Mouse (Mus musculus) hindbrain, embryonic 12.5 days (tissue): Measurements from ENCODE around the gene Gng7. TPM values are rescaled to one million over a fixed set of nuclear protein-coding genes. Genes with fewer than 3 reads are reported as not detected.

Experiments
- ATAC-seq: fragments of 200-750 bp; cut with Nextera tagmentation; 2 replicates; pipeline ENCODE4 v1.8.0; 2017; ENCODE audit warnings: moderate TSS enrichment; ENCODE audit not compliant: low FRiP score
- H3K27ac ChIP-seq: fragments of 300-500 bp; sonication (generic); 2 replicates; pipeline ENCODE4 v1.5.1; 2016; ENCODE audit warnings: mild to moderate bottlenecking
- H3K27me3 ChIP-seq: fragments of 300-500 bp; sonication (generic); 2 replicates; pipeline ENCODE4 v1.6.1; 2016; ENCODE audit warnings: mild to moderate bottlenecking
- H3K36me3 ChIP-seq: fragments of 300-500 bp; sonication (generic); 2 replicates; pipeline ENCODE4 v1.6.1; 2016; ENCODE audit warnings: mild to moderate bottlenecking
- H3K4me1 ChIP-seq: fragments of 300-500 bp; sonication (generic); 2 replicates; pipeline ENCODE4 v1.6.1; 2016
- H3K4me2 ChIP-seq: fragments of 300-500 bp; sonication (generic); replicated peaks from 2 replicates; pipeline ENCODE4 v1.6.1; 2016; ENCODE audit warnings: mild to moderate bottlenecking
- H3K4me3 ChIP-seq: fragments of 300-500 bp; sonication (generic); 2 replicates; pipeline ENCODE4 v1.5.1; 2016; ENCODE audit warnings: mild to moderate bottlenecking
- H3K9ac ChIP-seq: fragments of 300-500 bp; sonication (generic); 2 replicates; pipeline ENCODE4 v1.6.1; 2016; ENCODE audit warnings: mild to moderate bottlenecking, moderate library complexity
- H3K9me3 ChIP-seq: fragments of 300-500 bp; sonication (generic); replicated peaks from 2 replicates; pipeline ENCODE4 v1.6.1; 2016; ENCODE audit warnings: mild to moderate bottlenecking
- WGBS: fragments of 180-500 bp; shearing (Covaris S2); methylation state at CpG from one replicate; pipeline ENCODE4 v1.1.7; 2016; 5-methylcytosine and 5-hydroxymethylcytosine counted together
- polyA plus RNA-seq: library from polyadenylated mRNA; unstranded; fragments of >200 nt; fragmentation: Nextera tagmentation; extraction: Ambion mirVana; gene quantifications from 2 replicates; pipeline ENCODE4 v1.2.1, GENCODE M21; 2016

Gng7 gene
- polyA plus RNA-seq, 1 experiment from 2014 or later, result 10.1 TPM

DNA sequence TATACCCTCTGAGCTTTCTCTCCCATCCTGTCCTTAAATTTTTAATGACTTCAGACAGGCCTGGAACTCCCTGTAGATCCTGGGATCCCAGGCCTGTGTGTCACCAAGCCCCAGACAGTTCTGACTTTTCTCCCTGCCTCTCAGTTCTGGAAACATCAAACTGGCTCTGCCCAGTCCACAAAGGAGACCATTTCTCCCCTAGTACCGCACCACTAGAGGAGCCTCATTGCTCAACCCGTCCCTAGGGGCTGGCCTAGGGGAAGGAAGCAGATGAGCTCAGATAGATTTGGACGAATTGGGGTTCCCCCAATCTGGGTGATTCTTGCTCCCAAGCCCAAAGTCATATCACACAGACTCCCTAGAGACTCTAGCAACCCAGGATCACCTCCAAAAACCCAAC lies 79.5 kb downstream of the Gng7 start:
- ATAC-seq, result no peak
- H3K36me3 ChIP-seq, result no peaks in the 10 kb centered on the region
- H3K27me3 ChIP-seq, result peaks cover 83% of the 10 kb centered on the region
- H3K4me3 ChIP-seq, result 0 out of 2 replicates have a peak overlapping the region, but pooled peaks have one; percentile 29
- H3K9ac ChIP-seq, result no peak overlapping the region
- no peak overlapping the region for H3K27ac ChIP-seq
- WGBS, result 2% methylated on average over 3 of the region's 3 CpGs
- peaks cover 94% of the 10 kb centered on the region for H3K4me1 ChIP-seq
- no peaks in the 10 kb centered on the region for H3K9me3 ChIP-seq
- peak overlapping the region; percentile 51 for H3K4me2 ChIP-seq

DNA sequence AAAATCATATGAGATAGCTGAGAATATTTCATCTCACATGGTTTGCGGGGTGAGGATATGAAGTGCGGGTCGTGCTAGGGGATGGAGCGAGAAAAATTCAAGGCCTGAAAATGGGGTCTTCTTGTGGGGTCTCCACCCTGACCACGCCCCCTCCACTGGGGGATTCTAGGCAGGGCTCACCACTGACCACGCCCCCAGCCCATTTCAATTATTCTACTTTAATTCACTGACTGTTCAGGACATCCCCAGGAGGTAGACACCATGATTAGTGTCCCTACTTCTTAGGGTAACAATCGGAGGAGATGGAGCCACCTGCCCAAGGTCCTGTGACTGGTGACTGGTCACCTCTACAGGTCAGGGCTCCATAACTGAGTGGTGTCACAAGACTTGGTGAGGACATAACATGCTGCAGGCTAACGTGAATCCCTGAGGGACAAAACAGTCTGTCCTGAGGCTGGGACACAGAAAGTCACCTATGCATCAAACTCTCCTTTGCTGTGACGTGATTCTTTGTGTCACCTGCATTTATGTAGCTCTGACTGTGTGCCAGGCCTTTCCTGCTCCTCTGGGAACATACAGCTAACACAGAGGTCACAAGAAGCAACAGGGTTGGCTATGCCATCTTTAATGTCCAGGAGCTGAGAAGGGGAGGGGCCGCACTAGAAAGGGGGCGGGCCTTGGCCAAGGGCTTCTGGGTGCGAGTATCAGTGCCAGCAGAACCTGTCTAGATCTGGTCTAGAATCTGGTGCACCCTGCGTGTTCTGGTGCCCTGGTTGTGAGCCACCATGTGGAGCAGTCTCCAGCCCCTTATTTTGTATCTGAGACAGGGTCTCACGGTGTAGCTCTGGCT lies 80.4 kb downstream of the Gng7 start:
- no peaks in the 10 kb centered on the region for H3K9me3 ChIP-seq
- no peaks in the 10 kb centered on the region for H3K36me3 ChIP-seq
- WGBS, result 35% methylated on average over 14 of the region's 14 CpGs
- no peak overlapping the region for H3K4me3 ChIP-seq
- peaks cover 90% of the 10 kb centered on the region for H3K4me1 ChIP-seq
- H3K27ac ChIP-seq, result no peak overlapping the region
- no peak overlapping the region for H3K9ac ChIP-seq
- H3K27me3 ChIP-seq, result peaks cover 85% of the 10 kb centered on the region
- ATAC-seq, result no peak
- 0 out of 2 replicates have a peak overlapping the region, but pooled peaks have one; percentile 35 for H3K4me2 ChIP-seq

- Histone ChIP-seq H3K9me3 (no peaks in the 10 kb centered on the region), H3K27me3 (peaks cover 84% of the 10 kb centered on the region), H3K4me3 (peak overlapping the region; percentile 45; the same call in 1 of the 2 replicates), H3K36me3 (no peaks in the 10 kb centered on the region), H3K9ac (no peak overlapping the region), H3K27ac (no peak overlapping the region), H3K4me2 (peak overlapping the region; percentile 35), H3K4me1 (peaks cover 88% of the 10 kb centered on the region)
- ATAC-seq, result no peak
- 3% methylated on average over 21 of the region's 21 CpGs for WGBS
Measured at GRCm38 (mm10) chr10:80933421-80933979, 81.2 kb downstream of the Gng7 start.

- no peak for ATAC-seq
- Histone ChIP-seq H3K9me3 (no peaks in the 10 kb centered on the region), H3K27ac (no peak overlapping the region), H3K4me1 (peaks cover 83% of the 10 kb centered on the region), H3K4me2 (peak overlapping the region; percentile 75), H3K9ac (0 out of 2 replicates have a peak overlapping the region, but pooled peaks have one; percentile 27), H3K36me3 (no peaks in the 10 kb centered on the region), H3K27me3 (peaks cover 78% of the 10 kb centered on the region), H3K4me3 (peak overlapping the region; percentile 45)
- WGBS, result 1% methylated on average over 17 of the region's 17 CpGs
Measured at GRCm38 (mm10) chr10:80932700-80933420, 81.9 kb downstream of the Gng7 start.

DNA sequence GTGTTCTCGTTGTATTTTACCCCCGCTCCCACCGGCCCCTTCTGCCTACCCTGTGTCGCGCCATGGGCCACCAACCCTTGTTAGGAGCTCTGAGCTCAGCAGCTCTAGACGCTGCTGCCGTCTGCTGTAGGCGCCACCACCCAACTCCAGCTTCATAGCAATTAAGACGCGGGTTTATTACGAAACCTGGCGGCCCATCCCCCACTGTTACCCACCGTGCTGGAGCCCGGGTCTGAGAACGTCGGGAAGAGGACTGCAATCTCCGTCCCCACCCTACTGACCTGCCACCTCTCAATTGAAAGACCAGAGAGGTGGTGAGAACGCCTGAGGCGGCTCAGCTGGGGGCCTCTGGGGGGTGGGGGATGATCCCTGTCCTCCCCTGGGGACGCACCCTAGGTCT lies 82.5 kb downstream of the Gng7 start:
- Histone ChIP-seq H3K4me3 (peak overlapping the region; percentile 45), H3K27me3 (peaks cover 71% of the 10 kb centered on the region), H3K9me3 (no peaks in the 10 kb centered on the region), H3K36me3 (no peaks in the 10 kb centered on the region), H3K4me2 (peak overlapping the region; percentile 75), H3K27ac (no peak overlapping the region), H3K4me1 (peaks cover 77% of the 10 kb centered on the region), H3K9ac (no peak overlapping the region)
- WGBS, result under 1% methylated on average over 20 of the region's 20 CpGs
- no peak for ATAC-seq

GRCm38 (mm10) chr10:80931695-80932094 lies 83.0 kb downstream of the Gng7 start:
- H3K4me2 ChIP-seq, result peak overlapping the region; percentile 75
- H3K27ac ChIP-seq, result no peak overlapping the region
- H3K4me3 ChIP-seq, result peak overlapping the region; percentile 45
- no peak overlapping the region for H3K9ac ChIP-seq
- ATAC-seq, result no peak
- H3K9me3 ChIP-seq, result no peaks in the 10 kb centered on the region
- peaks cover 71% of the 10 kb centered on the region for H3K4me1 ChIP-seq
- no peaks in the 10 kb centered on the region for H3K36me3 ChIP-seq
- under 1% methylated on average over 26 of the region's 26 CpGs for WGBS
- H3K27me3 ChIP-seq, result peaks cover 66% of the 10 kb centered on the region

DNA sequence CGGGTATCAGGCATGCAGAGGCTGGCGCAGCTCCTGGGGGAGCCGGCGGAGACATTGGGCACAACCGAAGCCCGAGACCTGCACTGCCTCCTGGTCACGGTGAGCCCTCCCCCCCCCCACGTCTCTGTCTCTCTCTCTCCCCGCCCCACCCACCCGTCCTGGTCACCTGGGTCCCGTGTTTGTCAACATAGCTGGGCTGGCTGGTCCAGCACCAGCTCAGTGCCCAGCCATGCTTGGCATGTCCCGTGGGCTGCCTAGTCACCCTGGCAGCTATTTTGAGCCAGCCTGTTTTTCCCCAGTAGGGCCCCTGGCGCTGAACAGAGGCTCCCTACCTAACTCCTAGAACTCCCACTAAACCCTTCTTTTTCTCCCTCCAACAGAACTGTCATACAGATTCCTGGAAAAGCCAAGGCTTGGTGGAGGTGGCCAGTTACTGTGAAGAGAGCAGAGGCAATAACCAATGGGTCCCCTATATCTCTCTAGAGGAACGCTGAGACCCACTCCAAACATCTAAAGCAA lies 83.5 kb downstream of the Gng7 start:
- H3K4me3 ChIP-seq, result peak overlapping the region; percentile 45
- peak overlapping the region; percentile 75 for H3K4me2 ChIP-seq
- ATAC-seq, result no peak
- 4% methylated on average over 14 of the region's 14 CpGs for WGBS
- H3K27ac ChIP-seq, result no peak overlapping the region
- no peaks in the 10 kb centered on the region for H3K36me3 ChIP-seq
- peak overlapping the region; percentile 58; the same call in 1 of the 2 replicates for H3K9ac ChIP-seq
- peaks cover 61% of the 10 kb centered on the region for H3K27me3 ChIP-seq
- peaks cover 67% of the 10 kb centered on the region for H3K4me1 ChIP-seq
- H3K9me3 ChIP-seq, result no peaks in the 10 kb centered on the region

DNA sequence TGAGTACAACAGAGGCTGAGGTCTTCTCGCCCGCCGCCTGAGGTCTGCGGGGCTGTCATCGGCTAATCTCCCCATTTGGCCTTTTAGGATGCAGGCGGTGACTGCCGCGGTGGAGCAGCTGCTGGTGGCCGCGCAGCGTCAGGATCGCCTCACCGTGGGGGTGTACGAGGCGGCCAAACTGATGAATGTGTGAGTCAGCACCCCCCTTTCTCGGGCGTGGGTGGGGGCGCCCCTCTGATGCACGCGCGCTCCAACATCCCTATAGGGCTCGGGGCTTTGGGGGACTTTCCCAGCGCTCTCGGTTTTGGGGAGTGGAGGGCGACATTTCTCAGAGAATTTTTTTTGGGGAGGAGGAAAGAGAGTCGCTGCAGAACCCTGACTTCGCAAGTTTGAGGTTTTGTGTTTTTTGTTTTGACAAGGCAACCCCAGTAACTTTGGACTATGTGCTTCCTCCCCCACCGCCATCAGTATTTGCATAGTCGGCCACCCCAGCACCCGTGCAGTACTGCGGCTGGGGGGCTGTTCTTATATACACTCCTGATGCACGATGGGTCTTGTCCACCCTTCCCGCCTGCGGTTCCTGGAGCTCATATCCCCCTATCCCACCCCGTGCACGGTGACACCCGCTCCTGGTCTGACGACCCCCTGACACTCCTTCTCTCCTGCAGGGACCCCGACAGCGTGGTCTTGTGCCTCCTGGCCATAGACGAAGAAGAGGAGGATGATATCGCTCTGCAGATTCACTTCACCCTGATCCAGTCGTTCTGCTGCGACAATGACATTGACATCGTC lies 84.2 kb downstream of the Gng7 start:
- H3K4me2 ChIP-seq, result peak overlapping the region; percentile 75
- no peaks in the 10 kb centered on the region for H3K36me3 ChIP-seq
- peak overlapping the region; percentile 58 for H3K9ac ChIP-seq
- WGBS, result under 1% methylated on average over 45 of the region's 45 CpGs
- peak overlapping the region; percentile 45 for H3K4me3 ChIP-seq
- ATAC-seq, result peak; percentile 22; the same call in 1 of the 2 replicates
- H3K27ac ChIP-seq, result no peak overlapping the region
- peaks cover 60% of the 10 kb centered on the region for H3K4me1 ChIP-seq
- peaks cover 55% of the 10 kb centered on the region for H3K27me3 ChIP-seq
- no peaks in the 10 kb centered on the region for H3K9me3 ChIP-seq

DNA sequence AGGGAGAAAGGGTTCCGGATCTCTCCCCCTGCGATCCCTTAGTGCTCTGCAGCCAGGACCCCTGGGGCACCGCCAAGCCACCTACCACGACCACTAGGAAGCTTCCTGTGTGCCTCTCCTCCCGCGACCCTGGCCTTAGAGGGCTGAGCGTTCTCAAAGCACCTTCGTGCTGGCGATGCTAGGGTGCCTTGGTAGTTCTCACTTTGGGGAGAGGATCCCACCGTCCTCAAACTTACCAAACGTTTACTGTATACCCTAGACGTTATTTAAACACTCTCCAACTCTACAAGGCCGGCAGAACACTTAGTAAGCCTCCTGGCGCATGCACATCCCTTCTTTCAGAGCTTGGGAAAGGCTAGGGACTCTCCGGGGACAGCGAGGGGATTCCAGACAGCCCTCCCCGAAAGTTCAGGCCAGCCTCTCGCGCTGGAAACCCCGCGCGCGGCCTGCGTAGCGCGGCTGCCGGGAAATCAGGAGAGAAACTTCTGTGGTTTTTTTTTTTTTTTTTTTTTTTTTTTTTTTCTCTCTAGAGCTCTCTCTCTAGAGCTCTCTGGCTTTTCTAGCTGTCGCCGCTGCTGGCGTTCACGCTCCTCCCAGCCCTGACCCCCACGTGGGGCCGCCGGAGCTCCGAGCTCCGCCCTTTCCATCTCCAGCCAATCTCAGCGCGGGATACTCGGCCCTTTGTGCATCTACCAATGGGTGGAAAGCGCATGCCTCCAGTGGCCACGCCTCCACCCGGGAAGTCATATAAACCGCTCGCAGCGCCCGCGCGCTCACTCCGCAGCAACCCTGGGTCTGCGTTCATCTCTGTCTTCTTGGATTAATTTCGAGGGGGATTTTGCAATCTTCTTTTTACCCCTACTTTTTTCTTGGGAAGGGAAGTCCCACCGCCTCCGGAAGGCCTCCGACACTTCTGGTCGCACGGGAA lies 85.2 kb downstream of the Gng7 start, which contains the start of gene Gadd45b:
Gadd45b (plus strand) TSS at position 775 of the 928 bp plus-strand sequence.
- WGBS, result under 1% methylated on average over 56 of the region's 56 CpGs
- Histone ChIP-seq H3K27me3 (peaks cover 45% of the 10 kb centered on the region), H3K4me2 (peak within 1 kb of the TSS; percentile 91), H3K27ac (peak within 1 kb of the TSS; percentile 75), H3K36me3 (no peaks in the 10 kb centered on the region), H3K9me3 (no peaks in the 10 kb centered on the region), H3K9ac (peak within 1 kb of the TSS; percentile 68), H3K4me1 (peaks cover 54% of the 10 kb centered on the region), H3K4me3 (peak within 1 kb of the TSS; percentile 45)
- peak; percentile 88 for ATAC-seq

DNA sequence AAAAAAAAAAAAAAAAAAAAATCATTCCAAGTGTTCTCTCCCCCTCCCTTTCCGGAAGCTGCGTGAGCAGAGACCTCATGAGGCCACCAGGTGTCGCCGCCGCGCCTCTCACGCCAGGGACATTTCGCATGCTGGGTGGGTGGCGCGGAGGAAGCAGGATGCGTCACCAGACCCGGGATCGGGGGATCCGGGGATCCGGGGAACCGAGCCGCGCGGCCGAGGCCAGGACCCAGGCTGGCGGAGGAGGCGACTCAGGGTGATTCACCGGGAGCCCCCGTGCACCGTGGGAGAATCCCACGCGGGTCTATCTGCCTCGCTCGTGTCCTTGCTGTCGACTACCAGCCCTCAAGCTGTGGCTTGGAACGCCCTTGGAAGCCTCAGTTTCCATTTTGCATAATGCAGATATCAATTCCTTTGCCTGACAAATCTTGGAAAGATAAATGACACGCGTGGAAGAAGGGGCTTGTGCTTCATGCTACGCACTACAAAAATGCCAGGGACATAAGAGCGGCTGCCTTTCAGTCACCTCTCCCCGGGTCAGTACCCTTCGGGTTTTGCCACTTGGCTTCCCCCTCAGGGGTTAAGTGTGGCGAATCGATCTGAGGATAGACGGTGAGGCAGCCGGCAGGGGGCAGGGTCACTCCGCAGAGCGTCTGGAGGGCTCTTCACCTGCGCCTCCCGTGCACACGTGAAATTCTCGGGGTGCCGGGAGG lies 86.0 kb downstream of the Gng7 start:
- H3K4me2 ChIP-seq, result peak overlapping the region; percentile 91
- H3K9me3 ChIP-seq, result no peaks in the 10 kb centered on the region
- no peaks in the 10 kb centered on the region for H3K36me3 ChIP-seq
- peaks cover 36% of the 10 kb centered on the region for H3K27me3 ChIP-seq
- peaks cover 46% of the 10 kb centered on the region for H3K4me1 ChIP-seq
- H3K27ac ChIP-seq, result peak overlapping the region; percentile 75
- peak; percentile 36 for ATAC-seq
- peak overlapping the region; percentile 45 for H3K4me3 ChIP-seq
- under 1% methylated on average over 47 of the region's 48 CpGs for WGBS
- H3K9ac ChIP-seq, result peak overlapping the region; percentile 68
